Mouse (Mus musculus) kidney, adult 2 months (tissue): Measurements from ENCODE around the gene Gsg1.

Experiments
- CTCF ChIP-seq: fragments of 200-500 bp; conservative IDR thresholded peaks from 2 replicates; pipeline ENCODE4 v1.5.1; 2011; ENCODE audit warnings: low read depth, mild to moderate bottlenecking, control low read depth, low read length, moderate library complexity, mixed read lengths; ENCODE audit not compliant: insufficient read depth, insufficient read length
- POLR2A ChIP-seq: fragments of 200-500 bp; IDR thresholded peaks from one replicate; pipeline ENCODE4 v1.6.1; 2011; ENCODE audit warnings: low read depth, low read length, control low read depth

DNA sequence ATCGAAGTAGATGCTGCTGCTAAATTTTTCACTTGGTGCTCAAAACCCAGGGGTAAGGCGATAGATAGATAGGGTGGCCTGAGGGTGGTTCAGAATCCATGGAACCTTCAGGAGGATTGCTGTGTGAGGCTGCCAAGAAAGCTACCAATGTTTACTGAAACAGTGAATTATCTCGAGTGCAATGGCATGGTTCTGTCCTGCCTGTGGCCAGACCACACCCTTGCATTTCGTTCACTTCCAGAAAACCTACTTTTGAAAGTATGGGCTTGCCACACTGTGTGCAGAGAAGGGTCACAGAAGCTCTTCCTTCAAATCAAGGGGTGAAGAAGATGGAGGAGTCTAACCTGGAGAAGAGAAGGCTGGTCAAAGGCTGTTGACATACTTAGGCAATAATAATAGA is 48.3 kb downstream of the Gsg1 start:
- TF ChIP-seq POLR2A: no peak
- TF ChIP-seq CTCF: no peak
